ENCODE assay signal across 29 mouse cellular contexts in genomic region chr14:54204786-54205185, GRCm38 (mm10). TPM values are rescaled to one million over a fixed set of nuclear protein-coding genes. Genes with fewer than 3 reads are reported as not detected.
A peak's percentile ranks its signal among the peaks of the same experiment; 100 is the strongest.
DNase-seq lines count a peak whose midpoint lies in the region; ATAC-seq and TF ChIP-seq lines count a peak whose summit lies in the region.
"Had no signal": no experiment of that assay in that cellular context is flagged by ENCODE, and none has a peak within 500 bp of the region (broad histone marks: within the 10 kb centered on the region; RNA-seq: fewer than 3 reads in every experiment).

No protein-coding gene starts in this region.

- TF ChIP-seq CTCF in intestine, postnatal 0 days (IDR thresholded peaks at IDR 0.05; ENCODE audit: low read depth), result no peak
- no peak for TF ChIP-seq CTCF in midbrain, postnatal 0 days (IDR thresholded peaks at IDR 0.05)
- no peak for TF ChIP-seq CTCF in thymus, adult 2 months (IDR thresholded peaks at IDR 0.05; ENCODE audit: borderline replicate concordance, control insufficient read depth, extremely low read depth, insufficient read depth, low read length, poor library complexity)

- 72% methylated on average over 4 of the region's 4 CpGs for WGBS in intestine, postnatal 0 days
- WGBS in intestine, embryonic 16.5 days, result 71% methylated on average over 4 of the region's 4 CpGs
- WGBS in midbrain, embryonic 14.5 days, result 26% methylated on average over 4 of the region's 4 CpGs
- 29% methylated on average over 4 of the region's 4 CpGs for WGBS in midbrain, postnatal 0 days
- WGBS in thymus, adult 2 months, result 86% methylated on average over 4 of the region's 4 CpGs
- 62% methylated on average over 4 of the region's 4 CpGs for WGBS in forebrain, embryonic 16.5 days

- no peaks in the 10 kb centered on the region for H3K36me3 ChIP-seq in intestine, postnatal 0 days (ENCODE audit: control insufficient read depth, insufficient read depth)
- no peaks in the 10 kb centered on the region for H3K36me3 ChIP-seq in intestine, embryonic 16.5 days (ENCODE audit: control insufficient read depth, insufficient read depth, low read length)
- no peaks in the 10 kb centered on the region for H3K36me3 ChIP-seq in midbrain, embryonic 14.5 days (ENCODE audit: control insufficient read depth, insufficient read depth, low read length)
- no peaks in the 10 kb centered on the region for H3K36me3 ChIP-seq in midbrain, postnatal 0 days (ENCODE audit: insufficient read depth, low read length)
- H3K36me3 ChIP-seq in thymus, adult 2 months (ENCODE audit: control insufficient read depth, insufficient read depth, low read length), result peaks cover 93% of the 10 kb centered on the region
- H3K36me3 ChIP-seq in forebrain, embryonic 16.5 days (ENCODE audit: control insufficient read depth, insufficient read depth), result no peaks in the 10 kb centered on the region
- H3K36me3 ChIP-seq: hindbrain, embryonic 12.5 days; intestine, embryonic 15.5 days; limb, embryonic 12.5 days had no signal

- TF ChIP-seq POLR2A in thymus, adult 2 months (IDR thresholded peaks at IDR 0.05; ENCODE audit: control insufficient read depth, extremely low read depth, insufficient read depth, low read length, poor library complexity), result no peak

- H3K4me3 ChIP-seq in intestine, postnatal 0 days (ENCODE audit: low read depth, low read length), result no peak overlapping the region
- H3K4me3 ChIP-seq in intestine, embryonic 16.5 days (ENCODE audit: low read length), result no peak overlapping the region
- H3K4me3 ChIP-seq in midbrain, embryonic 14.5 days (replicated peaks; ENCODE audit: low read depth, low read length), result no peak overlapping the region
- H3K4me3 ChIP-seq in midbrain, postnatal 0 days (ENCODE audit: low read depth, low read length), result no peak overlapping the region
- H3K4me3 ChIP-seq in thymus, adult 2 months (ENCODE audit: control insufficient read depth, insufficient read depth, low read length), result no peak overlapping the region
- no peak overlapping the region for H3K4me3 ChIP-seq in forebrain, embryonic 16.5 days (replicated peaks; ENCODE audit: low read length)
- H3K4me3 ChIP-seq: forebrain, embryonic 13.5 days; gastrocnemius, adult 2 months; hindbrain, embryonic 12.5 days; intestine, embryonic 15.5 days; limb, embryonic 12.5 days had no signal

- no peak overlapping the region for H3K27ac ChIP-seq in intestine, postnatal 0 days (ENCODE audit: low read depth, low read length)
- H3K27ac ChIP-seq in intestine, embryonic 16.5 days (ENCODE audit: low read length), result no peak overlapping the region
- H3K27ac ChIP-seq in midbrain, embryonic 14.5 days (replicated peaks; ENCODE audit: low read depth, low read length), result 0 out of 2 replicates have a peak overlapping the region, but pooled peaks have one; percentile 26
- no peak overlapping the region for H3K27ac ChIP-seq in midbrain, postnatal 0 days (ENCODE audit: low read depth, low read length)
- peak overlapping the region; percentile 74; the same call in 1 of the 2 replicates for H3K27ac ChIP-seq in thymus, adult 2 months (ENCODE audit: control insufficient read depth, insufficient read depth, low read length)
- H3K27ac ChIP-seq in forebrain, embryonic 16.5 days (ENCODE audit: low read length), result no peak overlapping the region
- H3K27ac ChIP-seq: forebrain, embryonic 13.5 days; gastrocnemius, adult 2 months; hindbrain, embryonic 12.5 days; hindbrain, postnatal 0 days; intestine, embryonic 15.5 days; limb, embryonic 12.5 days had no signal

- H3K9ac ChIP-seq in intestine, postnatal 0 days (ENCODE audit: low read depth, low read length), result no peak overlapping the region
- H3K9ac ChIP-seq in intestine, embryonic 16.5 days (ENCODE audit: low read depth, low read length), result no peak overlapping the region
- no peak overlapping the region for H3K9ac ChIP-seq in midbrain, embryonic 14.5 days (replicated peaks; ENCODE audit: low read length)
- H3K9ac ChIP-seq in midbrain, postnatal 0 days (replicated peaks; ENCODE audit: low read length, poor library complexity, severe bottlenecking), result no peak overlapping the region
- H3K9ac ChIP-seq in forebrain, embryonic 16.5 days (replicated peaks; ENCODE audit: low read depth, low read length), result no peak overlapping the region
- H3K9ac ChIP-seq: forebrain, embryonic 13.5 days; hindbrain, embryonic 12.5 days; intestine, embryonic 15.5 days; limb, embryonic 12.5 days had no signal

- peak overlapping the region; percentile 28; the same call in 1 of the 2 replicates for H3K4me2 ChIP-seq in intestine, postnatal 0 days (replicated peaks; ENCODE audit: low read depth)
- no peak overlapping the region for H3K4me2 ChIP-seq in intestine, embryonic 16.5 days (ENCODE audit: low read depth, low read length)
- no peak overlapping the region for H3K4me2 ChIP-seq in midbrain, embryonic 14.5 days (ENCODE audit: low read length)
- H3K4me2 ChIP-seq in midbrain, postnatal 0 days (ENCODE audit: low read depth, low read length, poor library complexity, severe bottlenecking), result no peak overlapping the region
- H3K4me2 ChIP-seq in forebrain, embryonic 16.5 days (ENCODE audit: low read length), result no peak overlapping the region
- H3K4me2 ChIP-seq: forebrain, embryonic 13.5 days; heart, embryonic 11.5 days; hindbrain, embryonic 12.5 days; intestine, embryonic 15.5 days; limb, embryonic 12.5 days had no signal

- no peaks in the 10 kb centered on the region for H3K4me1 ChIP-seq in intestine, postnatal 0 days (replicated peaks; ENCODE audit: control insufficient read depth, insufficient read depth, low read length)
- H3K4me1 ChIP-seq in intestine, embryonic 16.5 days (ENCODE audit: control insufficient read depth, insufficient read depth, low read length), result peaks cover 5% of the 10 kb centered on the region; the same call in 1 of the 2 replicates
- 0 out of 2 replicates have a peak, but pooled peaks cover 8% of the 10 kb centered on the region for H3K4me1 ChIP-seq in midbrain, embryonic 14.5 days (ENCODE audit: control insufficient read depth, insufficient read depth, low read length)
- H3K4me1 ChIP-seq in midbrain, postnatal 0 days (ENCODE audit: insufficient read depth, low read length), result no peaks in the 10 kb centered on the region
- peaks cover 29% of the 10 kb centered on the region for H3K4me1 ChIP-seq in thymus, adult 2 months (replicated peaks; ENCODE audit: control insufficient read depth, insufficient read depth, low read length)
- H3K4me1 ChIP-seq in forebrain, embryonic 16.5 days (replicated peaks; ENCODE audit: control insufficient read depth, insufficient read depth, low read length), result no peaks in the 10 kb centered on the region
- H3K4me1 ChIP-seq: forebrain, embryonic 13.5 days; hindbrain, embryonic 12.5 days; limb, embryonic 12.5 days had no signal

- ATAC-seq in intestine, postnatal 0 days, result no peak
- no peak for ATAC-seq in intestine, embryonic 16.5 days
- no peak for ATAC-seq in midbrain, embryonic 14.5 days (ENCODE audit: low FRiP score, low TSS enrichment)
- ATAC-seq in midbrain, postnatal 0 days (ENCODE audit: low FRiP score), result no peak
- no peak for ATAC-seq in forebrain, embryonic 16.5 days
- ATAC-seq: forebrain, embryonic 13.5 days; hindbrain, postnatal 0 days; intestine, embryonic 15.5 days; Patski had no signal

- peak; percentile 64 for DNase-seq in midbrain, embryonic 14.5 days
- DNase-seq in midbrain, postnatal 0 days (ENCODE audit: low spot score), result no peak
- DNase-seq in thymus, adult 2 months, result no peak
- DNase-seq in thymus, postnatal 36 days, result no peak
- no peak for DNase-seq in layer of hippocampus, postnatal 36 days
- DNase-seq: adrenal gland, postnatal 10 days; cerebellum, adult 11 months; cerebellum, adult 9-10 months; cerebellum, postnatal 36 days; gastrocnemius, adult 2 months; gastrocnemius, postnatal 36 days; heart, adult 18-20 months; heart, postnatal 36 days; kidney, adult 9 months; kidney, postnatal 10 days; lung, adult 18-20 months; lung, postnatal 14 days; right cerebral cortex, adult 18-20 months had no signal

- no peaks in the 10 kb centered on the region; the same call in 1 of the 2 replicates for H3K27me3 ChIP-seq in intestine, postnatal 0 days (replicated peaks; ENCODE audit: control insufficient read depth, insufficient read depth, low read length)
- no peaks in the 10 kb centered on the region for H3K27me3 ChIP-seq in intestine, embryonic 16.5 days (replicated peaks; ENCODE audit: control insufficient read depth, insufficient read depth, low read length)
- no peaks in the 10 kb centered on the region for H3K27me3 ChIP-seq in midbrain, embryonic 14.5 days (ENCODE audit: control insufficient read depth, insufficient read depth, low read length)
- no peaks in the 10 kb centered on the region for H3K27me3 ChIP-seq in midbrain, postnatal 0 days (ENCODE audit: insufficient read depth, low read length)
- no peaks in the 10 kb centered on the region for H3K27me3 ChIP-seq in thymus, adult 2 months (ENCODE audit: control insufficient read depth, insufficient read depth, low read length)
- no peaks in the 10 kb centered on the region for H3K27me3 ChIP-seq in forebrain, embryonic 16.5 days (replicated peaks; ENCODE audit: control insufficient read depth, insufficient read depth, low read length)
- H3K27me3 ChIP-seq: CH12.LX; forebrain, embryonic 13.5 days; hindbrain, embryonic 12.5 days; intestine, embryonic 15.5 days; limb, embryonic 12.5 days; Patski had no signal

- H3K9me3 ChIP-seq in intestine, postnatal 0 days (ENCODE audit: control insufficient read depth), result no peaks in the 10 kb centered on the region
- H3K9me3 ChIP-seq in intestine, embryonic 16.5 days (ENCODE audit: control insufficient read depth, low read length), result no peaks in the 10 kb centered on the region
- H3K9me3 ChIP-seq in midbrain, embryonic 14.5 days (ENCODE audit: control insufficient read depth, low read length), result no peaks in the 10 kb centered on the region
- no peaks in the 10 kb centered on the region for H3K9me3 ChIP-seq in midbrain, postnatal 0 days (ENCODE audit: low read length)
- no peaks in the 10 kb centered on the region for H3K9me3 ChIP-seq in forebrain, embryonic 16.5 days (ENCODE audit: control insufficient read depth, low read length)
- H3K9me3 ChIP-seq: forebrain, embryonic 13.5 days; hindbrain, embryonic 12.5 days; intestine, embryonic 15.5 days; limb, embryonic 12.5 days had no signal

RNA-seq across cellular contexts. Expression of gene Dad1, which starts 49.1 kb away (rescaled TPM):
- 484 and 492 TPM in 2 replicates for polyA plus RNA-seq in intestine, postnatal 0 days (2015; fragmentation: Nextera tagmentation; extraction: Ambion mirVana)
- polyA plus RNA-seq in intestine, embryonic 16.5 days (2015; fragmentation: Nextera tagmentation; extraction: Ambion mirVana), result 489 and 514 TPM in 2 replicates
- 338 and 385 TPM in 2 replicates for polyA plus RNA-seq in midbrain, embryonic 14.5 days (2014; fragmentation: Nextera tagmentation; extraction: Ambion mirVana)
- 240 and 263 TPM in 2 replicates for total RNA-seq in midbrain, postnatal 0 days (2014; rRNA removed)
- polyA plus RNA-seq in midbrain, postnatal 0 days (2015; fragmentation: Nextera tagmentation; extraction: Ambion mirVana), result 374 and 394 TPM in 2 replicates
- 513 and 641 TPM in 2 replicates for polyA plus RNA-seq in thymus, adult 2 months (2012; rRNA removed)
- total RNA-seq in layer of hippocampus, postnatal 36 days (2021), result 100 to 1,000 TPM; 123 to 131 TPM
- 290 and 292 TPM in 2 replicates for polyA plus RNA-seq in forebrain, embryonic 16.5 days (2015; fragmentation: Nextera tagmentation; extraction: Ambion mirVana)

RNA-seq across cellular contexts. Expression of gene Abhd4, which starts 49.2 kb away (rescaled TPM):
- polyA plus RNA-seq in intestine, postnatal 0 days (2015; fragmentation: Nextera tagmentation; extraction: Ambion mirVana), result 38.3 and 38.4 TPM in 2 replicates
- 47.4 and 47.8 TPM in 2 replicates for polyA plus RNA-seq in intestine, embryonic 16.5 days (2015; fragmentation: Nextera tagmentation; extraction: Ambion mirVana)
- 46.6 and 48.0 TPM in 2 replicates for polyA plus RNA-seq in midbrain, embryonic 14.5 days (2014; fragmentation: Nextera tagmentation; extraction: Ambion mirVana)
- total RNA-seq in midbrain, postnatal 0 days (2014; rRNA removed), result 75.7 and 87.8 TPM in 2 replicates
- polyA plus RNA-seq in midbrain, postnatal 0 days (2015; fragmentation: Nextera tagmentation; extraction: Ambion mirVana), result 56.4 and 67.6 TPM in 2 replicates
- 21.5 and 23.6 TPM in 2 replicates for polyA plus RNA-seq in thymus, adult 2 months (2012; rRNA removed)
- 10 to 100 TPM; 55.7 to 56.6 TPM for total RNA-seq in layer of hippocampus, postnatal 36 days (2021)
- 50.2 and 55.1 TPM in 2 replicates for polyA plus RNA-seq in forebrain, embryonic 16.5 days (2015; fragmentation: Nextera tagmentation; extraction: Ambion mirVana)

Comparison
In these comparisons a context has a peak if more than half of its experiments do, and no peak if none do; other contexts are left out.
1. H3K27ac ChIP-seq: peak in midbrain, embryonic 14.5 days (single experiment) and thymus, adult 2 months (single experiment); none in intestine, postnatal 0 days (single experiment), intestine, embryonic 16.5 days (single experiment), midbrain, postnatal 0 days (single experiment) and forebrain, embryonic 16.5 days (single experiment).